Mouse (Mus musculus) gastrocnemius, adult 2 months (tissue): Measurements from ENCODE around the gene Ifna2. TPM values are rescaled to one million over a fixed set of nuclear protein-coding genes. Genes with fewer than 3 reads are reported as not detected.

Experiments used
- DNase-seq: peaks from one replicate; pipeline ENCODE4 v3.0.0; 2022
- H3K27ac ChIP-seq: fragments of 200-600 bp; 2 replicates; pipeline ENCODE4 v1.8.1; 2022; ENCODE audit warnings: mild to moderate bottlenecking
- H3K4me3 ChIP-seq: fragments of 200-600 bp; 2 replicates; pipeline ENCODE4 v1.8.1; 2022; ENCODE audit warnings: mild to moderate bottlenecking, moderate library complexity
- CTCF ChIP-seq: fragments of 200-600 bp; IDR thresholded peaks from 2 replicates; pipeline ENCODE4 v1.8.1; 2022; ENCODE audit warnings: antibody characterized with exemption, mild to moderate bottlenecking, moderate library complexity
- intact Hi-C: fragments of 180-260 bp; cut with DNase I; formaldehyde crosslinking; loops from one replicate; pipeline ENCODE4 v1.15.1; 2025
- total RNA-seq, 2 experiments: library from RNA; stranded (reverse); gene quantifications; 2 replicates each; pipeline ENCODE4 v1.2.3; 2021

The Ifna2 gene
- total RNA-seq, 2 experiments from 2014 or later = not detected

DNA sequence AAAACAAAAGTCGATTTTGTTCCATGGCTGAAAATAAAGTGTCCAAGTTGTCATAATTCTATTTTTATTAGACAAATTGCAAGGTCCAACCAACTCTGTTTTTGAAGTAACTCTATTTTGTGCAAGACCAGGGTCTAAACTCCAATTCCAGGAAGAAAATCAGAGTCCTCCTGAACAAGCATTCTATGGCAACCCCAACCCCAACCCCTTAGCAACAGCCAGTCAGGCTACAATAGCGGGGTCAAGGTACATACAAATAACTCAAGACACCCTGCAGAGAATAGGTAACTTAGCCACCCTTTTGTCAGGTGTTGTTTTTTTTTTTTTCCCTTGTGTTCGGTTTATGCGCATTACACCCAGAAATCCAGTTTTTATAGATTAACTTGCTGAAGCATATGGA is 14.0 kb upstream of the Ifna2 start:
- Histone ChIP-seq H3K27ac (no peak overlapping the region), H3K4me3 (no peak overlapping the region)
- DNase-seq = no peak
- no peak for TF ChIP-seq CTCF
- intact Hi-C loops = no loop called here

DNA sequence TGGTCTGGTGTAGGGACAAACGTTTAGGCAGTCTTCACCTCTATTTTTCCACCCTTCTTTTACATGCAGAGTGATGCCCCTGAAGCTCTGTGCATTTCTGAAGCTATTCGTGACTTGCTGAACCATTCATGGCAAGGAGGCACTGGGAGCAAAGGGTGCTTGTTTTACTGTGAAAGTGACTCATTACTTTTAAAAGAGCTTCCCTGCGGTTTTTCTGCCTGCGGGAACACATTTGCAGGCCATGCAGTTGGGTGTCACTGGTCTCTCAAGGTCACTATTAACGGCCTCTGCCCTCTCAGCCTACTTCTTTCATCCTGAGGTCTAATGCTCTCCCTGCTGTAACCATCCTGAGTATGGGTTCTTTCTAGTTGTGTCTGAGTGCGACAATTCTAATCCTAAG is 13.4 kb upstream of the Ifna2 start:
- TF ChIP-seq CTCF = no peak
- DNase-seq = no peak
- no peak overlapping the region for H3K4me3 ChIP-seq
- no peak overlapping the region for H3K27ac ChIP-seq
- intact Hi-C loops = no loop called here

DNA sequence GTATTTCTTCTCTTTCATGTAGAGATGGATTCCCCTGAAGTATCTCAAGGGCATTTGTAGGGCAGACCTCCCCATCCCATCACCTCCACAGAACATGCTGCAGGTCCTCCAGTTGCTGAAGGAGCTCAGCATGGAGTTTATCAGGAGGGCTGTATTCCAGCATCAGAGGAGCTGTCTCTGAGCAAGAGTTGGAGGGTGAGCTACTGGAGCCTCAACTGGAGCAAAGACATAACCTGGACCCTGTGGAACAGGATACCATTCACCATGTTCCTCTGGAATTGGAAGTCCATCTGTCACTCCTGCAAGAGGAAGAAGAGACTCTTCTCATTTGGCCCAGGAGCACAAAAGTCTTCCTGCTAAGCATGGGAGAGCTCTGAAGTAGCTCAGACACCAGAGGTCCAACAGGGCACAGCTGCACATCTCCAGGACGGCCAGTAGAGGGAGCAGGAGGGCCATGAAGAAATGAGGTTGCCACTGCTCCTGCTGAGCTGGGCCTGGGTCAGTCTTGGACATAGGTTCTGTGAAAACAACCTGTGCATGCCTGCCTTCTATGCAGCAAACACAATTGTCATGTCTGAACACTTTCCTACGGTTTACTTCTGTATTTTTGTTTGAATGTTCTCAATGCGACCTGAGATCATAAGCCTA is 12.6 kb upstream of the Ifna2 start:
- intact Hi-C loops = loop anchor here (1.0 kb wide), 1 partner anchor 31 kb away; no protein-coding TSS in a partner anchor
- H3K27ac ChIP-seq = no peak overlapping the region
- no peak; the same call in none of the 2 replicates for TF ChIP-seq CTCF
- no peak overlapping the region for H3K4me3 ChIP-seq
- peak; percentile 76 for DNase-seq

DNA sequence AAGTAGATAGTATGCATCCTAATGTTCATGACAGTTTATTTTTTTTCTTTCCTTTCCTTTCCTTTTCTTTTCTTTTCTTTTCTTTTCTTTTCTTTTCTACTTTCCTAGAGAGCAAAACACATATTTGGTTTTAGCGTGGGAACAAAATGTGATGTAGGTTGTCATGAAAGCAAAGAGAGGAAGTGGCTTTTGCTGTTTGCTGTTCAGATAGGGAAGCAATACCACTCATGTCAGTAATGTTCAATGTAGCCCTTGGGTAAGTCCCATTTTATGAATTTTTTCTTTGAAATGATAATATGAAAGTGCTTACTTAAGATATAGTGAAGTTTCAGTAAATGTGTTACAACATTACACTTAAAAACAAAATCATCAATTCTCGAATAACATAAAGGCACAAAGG is 9.7 kb upstream of the Ifna2 start:
- Histone ChIP-seq H3K27ac (no peak overlapping the region), H3K4me3 (no peak overlapping the region)
- DNase-seq = no peak
- intact Hi-C loops = no loop called here
- TF ChIP-seq CTCF = no peak

DNA sequence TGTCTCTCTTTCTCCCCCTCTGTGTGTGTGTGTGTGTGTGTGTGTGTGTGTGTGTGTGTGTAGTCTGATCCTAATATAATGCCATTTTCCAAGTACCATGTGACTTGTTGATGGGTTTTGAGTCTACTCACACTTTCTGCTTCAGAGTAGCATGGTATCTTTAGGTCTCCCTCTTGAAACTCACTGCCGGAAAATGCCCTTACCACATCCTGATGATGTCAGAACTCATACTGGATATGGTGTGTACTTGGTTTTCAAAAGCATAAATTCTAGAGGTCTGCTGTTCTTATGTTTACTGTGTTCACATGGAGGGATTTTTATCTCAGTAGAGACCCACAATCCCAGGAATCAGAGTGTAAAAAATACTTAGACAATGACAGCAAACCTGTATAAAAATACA is 8.8 kb upstream of the Ifna2 start:
- no peak for TF ChIP-seq CTCF
- no peak overlapping the region for H3K27ac ChIP-seq
- intact Hi-C loops = no loop called here
- no peak for DNase-seq
- H3K4me3 ChIP-seq = no peak overlapping the region

DNA sequence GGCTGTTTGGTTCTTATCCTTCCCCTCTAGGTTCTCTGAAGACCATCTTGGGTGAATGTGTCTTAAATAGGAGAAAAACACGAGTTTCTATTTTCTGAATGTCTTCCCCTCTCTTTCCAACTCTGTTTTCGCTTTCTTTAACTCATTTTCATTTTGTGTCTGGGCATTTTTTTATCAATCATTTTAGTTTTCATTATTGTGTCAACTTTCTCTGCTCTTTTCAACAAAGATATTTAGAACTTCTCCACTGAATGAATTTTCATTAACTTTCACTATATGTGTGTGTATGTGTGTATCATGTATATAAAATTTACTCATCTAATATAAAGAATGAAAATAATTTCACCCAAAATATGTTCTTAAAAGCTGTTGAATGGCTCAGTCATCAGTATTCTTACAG is 7.5 kb upstream of the Ifna2 start, which contains the start of gene Ifnab:
Ifnab (minus strand) TSS at position 101 of the 400 bp plus-strand sequence.
- no peak for DNase-seq
- intact Hi-C loops = no loop called here
- TF ChIP-seq CTCF = no peak
- no peak within 1 kb of the TSS for H3K27ac ChIP-seq
- H3K4me3 ChIP-seq = no peak within 1 kb of the TSS

DNA sequence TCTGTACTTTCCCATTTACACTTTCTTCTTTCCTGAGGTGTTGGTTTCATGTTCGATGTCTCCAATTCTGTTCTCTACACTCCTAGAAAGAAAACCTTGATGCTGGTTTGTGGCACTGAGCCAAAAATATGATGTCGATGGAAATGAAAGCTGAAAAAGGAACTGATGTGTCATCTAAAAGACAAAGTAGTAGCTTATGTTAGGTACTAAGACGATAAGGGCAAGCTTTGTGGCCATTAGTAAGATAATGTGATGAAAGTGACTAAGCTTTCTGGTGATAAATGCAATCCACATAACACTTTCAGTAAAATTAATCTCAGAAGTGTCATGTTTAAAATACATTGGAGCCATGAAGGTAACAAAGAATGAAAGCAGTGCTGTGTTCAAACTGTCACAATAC is 2.4 kb downstream of the Ifna2 start:
- Histone ChIP-seq H3K27ac (no peak overlapping the region), H3K4me3 (no peak overlapping the region)
- no peak for DNase-seq
- TF ChIP-seq CTCF = no peak
- intact Hi-C loops = no loop called here

DNA sequence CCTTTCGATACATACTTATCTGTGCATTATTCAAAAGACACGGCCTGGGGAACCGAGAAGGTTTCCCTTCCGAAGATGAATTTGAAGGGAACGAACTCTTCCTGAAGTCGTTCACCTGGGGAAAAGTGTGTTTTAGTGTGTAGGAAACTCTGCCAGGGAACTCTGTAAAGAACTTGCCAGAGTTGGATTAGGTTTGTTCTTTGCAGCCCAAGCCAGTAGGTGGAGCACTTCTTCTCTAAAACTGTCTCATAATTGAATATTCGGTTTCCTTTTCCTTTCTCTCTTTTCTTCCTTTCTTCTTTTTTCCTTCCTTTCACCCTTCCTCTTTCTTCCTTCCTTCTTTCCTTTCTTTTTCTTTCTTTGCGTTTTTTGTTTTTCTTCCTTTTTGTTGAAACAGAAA is 3.4 kb downstream of the Ifna2 start:
- no peak for DNase-seq
- no peak overlapping the region for H3K4me3 ChIP-seq
- intact Hi-C loops = no loop called here

DNA sequence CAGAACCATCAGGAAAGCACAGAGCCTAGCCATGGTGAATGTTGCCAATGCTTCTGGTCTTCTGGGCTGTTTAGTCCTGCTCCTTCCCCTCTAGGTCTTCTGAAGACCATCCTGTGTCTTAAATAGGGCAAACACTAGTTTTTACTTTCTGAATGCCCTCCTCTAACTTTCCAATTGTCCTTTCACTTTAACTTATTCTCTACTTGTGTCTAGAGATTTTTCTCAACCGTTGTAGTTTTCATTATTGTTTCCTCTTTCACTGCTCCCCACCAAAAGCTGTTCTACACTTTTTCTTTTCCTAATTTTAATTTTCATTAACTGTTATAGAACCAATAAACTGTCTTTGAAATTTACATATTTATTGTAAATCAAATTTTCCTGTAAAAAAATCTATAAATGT is 6.9 kb downstream of the Ifna2 start, which contains the start of gene Ifna16:
Ifna16 (minus strand) TSS at position 101 of the 400 bp plus-strand sequence.
- no peak for TF ChIP-seq CTCF
- Histone ChIP-seq H3K27ac (no peak within 1 kb of the TSS), H3K4me3 (no peak within 1 kb of the TSS)
- no peak for DNase-seq
- intact Hi-C loops = no loop called here

More for the DNA sequence above, 3.4 kb downstream of the Ifna2 start:
- no peak overlapping the region for H3K27ac ChIP-seq
- TF ChIP-seq CTCF = peak; percentile 57

DNA sequence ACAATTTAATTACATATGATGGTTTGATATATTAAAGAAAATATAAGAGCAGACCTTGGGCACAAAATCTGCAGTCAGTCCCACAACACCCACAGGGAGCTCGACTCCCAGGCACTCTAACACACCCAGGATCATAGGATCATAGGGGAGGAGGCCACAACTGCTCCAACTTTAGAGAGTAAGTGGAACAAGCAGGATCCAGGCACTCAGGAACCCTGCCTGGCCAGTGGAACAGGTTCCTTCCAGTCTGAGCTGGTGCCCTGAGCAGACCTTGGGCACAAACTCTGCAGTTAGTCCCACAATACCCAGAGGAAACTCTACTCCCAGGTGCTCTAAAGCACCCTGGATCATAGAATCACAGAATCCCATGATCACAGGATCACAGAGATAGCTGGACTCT is 28.3 kb downstream of the Ifna2 start:
- TF ChIP-seq CTCF = no peak
- DNase-seq = no peak

DNA sequence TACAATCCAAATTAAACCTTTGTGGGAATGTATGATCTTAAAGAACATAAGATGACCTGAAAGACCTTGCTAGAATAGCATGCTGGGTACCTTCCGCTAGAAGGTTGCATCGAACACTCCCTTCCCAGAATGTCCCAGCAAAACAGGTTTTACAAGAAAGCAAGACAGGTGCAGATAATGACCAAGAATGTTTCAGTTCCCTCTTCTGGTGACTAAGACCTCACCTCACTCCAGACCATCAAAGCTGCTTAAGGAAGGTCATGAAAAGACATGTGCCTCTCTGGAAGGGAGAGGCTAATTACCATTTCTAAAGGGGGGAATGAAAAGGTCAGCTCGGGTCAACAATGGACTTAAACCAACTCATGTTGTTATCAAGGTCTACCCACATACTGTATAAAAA is 30.1 kb downstream of the Ifna2 start:
- Histone ChIP-seq H3K4me3 (no peak overlapping the region), H3K27ac (no peak overlapping the region)
- intact Hi-C loops = no loop called here
- DNase-seq = no peak
- TF ChIP-seq CTCF = no peak

More for the DNA sequence above, 28.3 kb downstream of the Ifna2 start:
- Histone ChIP-seq H3K27ac (no peak overlapping the region), H3K4me3 (no peak overlapping the region)
- intact Hi-C loops = no loop called here

DNA sequence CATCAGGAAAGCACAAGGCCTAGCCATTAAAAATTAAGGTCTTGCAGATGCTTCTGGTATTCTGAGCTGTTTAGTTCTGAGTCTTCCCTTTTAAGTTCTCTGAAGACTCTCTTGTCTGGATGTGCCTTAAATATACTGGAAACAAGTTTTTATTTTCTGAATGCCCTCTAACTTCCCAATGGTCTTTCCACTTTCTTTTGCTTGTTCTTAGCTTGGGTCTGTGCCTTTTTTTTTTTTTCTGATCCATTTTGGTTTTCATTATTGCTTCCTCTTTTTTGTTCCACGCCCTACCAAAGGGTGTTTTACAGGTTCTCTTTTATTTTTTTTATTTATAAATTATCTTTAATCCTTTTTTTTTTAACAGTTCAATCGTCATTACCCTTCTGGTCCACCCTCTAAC is 39.4 kb downstream of the Ifna2 start, which contains the start of gene Ifna13:
Ifna13 (minus strand) TSS at position 101 of the 400 bp plus-strand sequence.
- Histone ChIP-seq H3K4me3 (no peak within 1 kb of the TSS), H3K27ac (no peak within 1 kb of the TSS)
- no peak for TF ChIP-seq CTCF
- intact Hi-C loops = loop anchor here (5.0 kb wide), 1 partner anchor 92 kb away; no protein-coding TSS in a partner anchor
- no peak for DNase-seq

DNA sequence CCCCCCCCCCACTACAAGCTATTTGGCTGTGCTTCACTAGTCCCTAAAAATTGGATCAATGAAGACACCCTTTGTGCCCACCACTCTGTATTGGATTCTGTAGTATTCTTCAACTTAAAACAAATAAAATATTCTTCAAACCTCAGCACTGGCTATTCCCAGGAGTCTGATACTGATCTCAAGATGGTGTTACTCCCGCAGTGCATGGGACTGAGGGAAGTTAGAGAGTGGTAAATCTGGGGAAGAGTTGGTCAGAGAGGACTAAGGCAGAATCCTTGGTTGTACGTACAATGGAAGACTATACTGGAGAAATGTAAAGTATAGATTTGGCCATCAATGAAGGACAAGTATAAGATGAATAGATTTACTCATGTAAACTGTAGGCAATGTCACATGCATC is 41.2 kb downstream of the Ifna2 start:
- DNase-seq = no peak
- no peak for TF ChIP-seq CTCF
- no peak overlapping the region for H3K4me3 ChIP-seq

More for the DNA sequence above, 41.2 kb downstream of the Ifna2 start:
- intact Hi-C loops = loop anchor here (5.0 kb wide), 1 partner anchor 90 kb away; no protein-coding TSS in a partner anchor
- H3K27ac ChIP-seq = no peak overlapping the region
